Mouse (Mus musculus) ovary, postnatal 10 days (tissue): ENCODE results near the gene Hoxc11.

Experiments used
- DNase-seq: peaks from one replicate; pipeline ENCODE4 v3.0.0; 2022; ENCODE audit warnings: low spot score

The Hoxc11 gene

DNA sequence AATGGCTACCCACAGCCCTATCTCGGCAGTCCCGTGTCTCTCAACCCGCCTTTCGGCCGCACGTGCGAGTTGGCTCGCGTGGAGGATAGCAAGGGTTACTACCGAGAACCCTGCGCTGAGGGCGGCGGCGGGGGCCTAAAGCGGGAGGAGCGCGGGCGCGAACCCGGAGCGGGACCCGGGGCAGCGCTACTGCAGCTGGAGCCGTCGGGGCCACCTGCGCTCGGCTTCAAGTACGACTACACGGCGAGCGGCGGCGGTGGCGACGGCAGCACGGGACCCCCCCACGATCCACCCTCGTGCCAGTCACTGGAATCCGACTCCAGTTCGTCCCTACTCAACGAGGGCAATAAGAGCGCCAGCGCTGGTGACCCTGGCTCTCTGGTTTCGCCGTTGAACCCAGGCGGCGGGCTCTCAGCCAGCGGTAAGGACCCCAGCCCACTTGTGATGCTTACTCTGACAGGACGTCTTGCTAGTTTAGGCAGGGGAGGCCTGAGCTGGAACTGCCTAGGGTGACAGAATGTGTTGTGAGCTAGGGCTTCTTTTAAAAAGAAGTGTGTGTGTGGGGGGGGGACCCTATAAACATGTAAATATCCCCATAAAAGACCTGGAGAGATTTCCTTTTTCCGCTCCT, 17.1 kb upstream of the Hoxc11 start:
- no peak for DNase-seq

DNA sequence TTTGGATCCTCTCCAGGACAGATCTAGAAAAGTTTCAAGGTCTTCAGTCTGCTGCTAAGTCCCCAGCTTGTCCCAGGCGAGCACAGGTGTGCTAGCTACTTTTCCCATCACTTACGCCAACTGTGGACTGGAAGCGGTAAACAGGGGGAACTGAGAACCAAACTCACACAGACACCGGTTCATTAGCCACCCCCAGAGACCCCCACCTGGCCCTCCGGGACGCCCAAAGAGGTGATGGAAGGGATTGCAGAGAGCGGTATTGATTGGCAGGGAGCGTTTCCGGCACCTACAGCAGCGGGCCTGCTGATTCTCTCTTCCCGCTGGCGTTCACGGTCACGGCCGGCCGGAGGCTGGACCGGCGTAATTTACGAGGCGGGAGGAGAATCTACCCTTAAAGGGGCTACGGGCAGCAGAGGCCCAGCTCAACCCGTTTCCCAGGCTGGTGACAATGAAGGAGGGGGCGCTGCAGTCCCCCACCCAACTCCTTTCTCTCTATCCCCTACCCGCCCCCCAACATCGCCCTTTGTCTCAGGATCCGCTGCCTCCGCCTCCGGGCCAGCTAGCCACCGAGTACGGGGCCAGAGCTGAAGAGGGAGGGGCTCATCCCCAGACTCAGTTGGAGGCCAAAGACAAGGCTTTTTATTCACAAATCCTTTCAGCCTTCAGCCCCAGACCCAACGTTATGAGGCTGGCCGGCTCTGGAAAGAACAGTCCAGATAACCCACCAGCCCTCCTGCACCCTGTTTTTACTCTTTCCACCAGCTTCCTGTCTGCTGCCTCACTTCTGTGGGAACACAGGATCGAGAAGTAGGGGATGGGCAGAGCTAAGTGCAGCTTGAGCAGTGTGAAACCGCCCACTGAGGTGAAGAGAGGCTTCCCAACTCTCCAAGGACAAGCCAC, 14.7 kb upstream of the Hoxc11 start:
- DNase-seq: no peak

DNA sequence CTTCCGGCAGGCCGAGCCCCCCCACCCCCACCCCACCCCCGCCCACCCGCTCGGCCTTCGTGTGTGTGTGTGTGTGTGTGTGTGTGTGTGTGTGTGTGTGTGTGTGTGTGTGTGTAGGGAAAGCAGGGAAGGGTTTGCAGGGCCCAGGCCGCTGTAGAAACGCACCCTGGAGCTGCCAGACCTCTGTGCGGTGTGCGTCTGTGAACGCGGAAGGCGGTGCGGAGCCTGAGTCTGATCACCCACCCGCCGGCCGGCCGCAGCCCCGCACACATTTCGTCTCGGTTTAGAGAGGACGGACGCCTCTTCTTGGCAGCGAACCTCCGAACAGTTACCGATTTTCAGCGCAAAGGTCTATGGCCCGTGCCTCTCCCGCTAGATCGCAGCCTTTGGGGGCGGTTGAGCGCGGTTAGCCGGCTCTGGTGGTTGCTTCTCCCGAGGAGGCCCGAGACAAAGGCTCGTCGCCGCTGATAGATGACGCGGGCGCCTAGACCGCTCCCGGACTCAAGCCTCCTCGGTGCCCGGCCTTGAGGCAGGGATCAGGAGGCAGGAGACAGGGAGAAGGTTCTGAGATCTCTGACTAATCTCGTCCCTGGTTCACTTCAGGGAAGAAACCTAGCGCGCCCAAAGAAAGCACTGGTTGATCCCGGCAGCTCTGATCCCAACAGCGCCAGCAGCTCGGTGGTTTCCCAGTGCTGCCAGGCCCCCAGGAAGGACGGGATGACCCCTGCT, 11.3 kb upstream of the Hoxc11 start:
- no peak for DNase-seq

DNA sequence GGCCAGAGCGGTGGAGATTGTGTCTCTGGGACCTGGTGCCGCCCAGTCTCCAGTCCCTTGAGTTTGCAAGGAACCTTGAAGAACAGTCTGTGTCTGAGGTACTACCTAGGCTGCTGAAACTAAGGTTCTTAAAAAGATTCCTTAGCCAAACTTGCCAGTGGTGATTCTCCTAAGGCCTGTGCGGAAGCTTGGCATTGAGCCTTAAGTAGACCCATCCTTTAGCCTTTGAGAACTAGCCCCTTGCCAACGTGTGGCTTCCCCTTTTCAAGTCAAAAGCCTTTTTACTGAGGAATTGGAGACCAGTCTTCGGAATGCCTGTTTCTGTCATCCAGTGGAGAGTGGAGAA, 10.8 kb upstream of the Hoxc11 start:
- DNase-seq: no peak

DNA sequence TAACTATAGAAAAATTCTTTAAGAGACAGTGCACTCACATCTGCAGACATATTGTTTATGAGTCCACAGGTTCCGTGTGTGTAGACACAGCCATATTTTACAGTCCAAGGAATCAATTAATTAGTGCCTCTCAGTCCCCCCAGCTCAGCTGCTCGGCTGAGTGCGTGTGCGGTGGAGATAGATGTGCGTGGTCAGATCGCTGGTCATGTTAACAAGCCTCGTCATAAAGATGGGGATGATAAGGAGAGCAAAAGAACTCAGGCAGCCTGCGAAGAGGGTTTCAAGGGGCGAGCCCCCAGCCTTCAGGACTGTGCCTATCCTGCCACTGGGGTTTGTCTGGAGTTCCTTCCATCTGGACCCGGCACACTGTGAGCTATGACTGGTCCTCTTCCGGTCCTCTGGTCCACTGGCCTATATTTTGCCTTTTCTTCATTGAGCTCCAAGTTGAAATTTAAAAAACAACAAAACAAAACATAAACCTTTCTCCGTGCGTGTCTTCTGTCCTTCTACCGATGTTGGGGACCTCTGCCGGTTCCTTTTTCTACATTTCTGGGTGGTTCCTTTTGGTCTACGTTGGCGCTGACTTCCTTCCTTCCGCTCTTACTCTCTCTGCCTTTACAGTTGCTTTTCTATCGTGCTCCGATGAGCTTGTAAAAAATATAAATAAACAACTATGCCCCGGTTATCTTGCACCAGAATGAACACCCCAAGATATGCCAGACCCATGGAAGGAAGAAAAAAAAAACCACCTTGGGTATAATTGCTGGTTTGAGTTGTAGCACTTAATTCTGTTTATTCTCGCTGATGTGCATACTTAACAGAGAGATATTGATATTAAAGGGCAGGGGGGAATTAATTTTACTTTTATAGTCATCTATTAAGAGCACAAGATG, 8.8 kb upstream of the Hoxc11 start:
- DNase-seq: no peak

DNA sequence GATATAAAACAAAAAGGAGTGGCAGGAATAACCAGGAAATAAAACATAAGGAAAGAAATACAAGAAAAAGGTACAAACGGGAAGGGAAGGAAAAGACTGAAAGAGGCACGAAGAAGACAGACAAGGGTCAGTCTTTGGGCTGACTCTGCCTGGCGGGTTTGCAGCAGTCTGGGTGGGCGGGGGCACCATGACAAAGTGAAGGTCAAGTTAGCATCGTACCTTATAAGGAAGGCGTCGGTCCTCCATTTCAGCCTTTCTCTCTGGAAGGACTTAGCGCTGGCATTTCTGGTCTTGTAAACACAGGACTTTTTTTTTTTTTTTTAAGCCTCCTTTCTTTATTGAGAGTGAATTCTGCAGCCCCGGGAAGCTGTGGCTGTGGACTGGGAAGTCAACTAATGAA, 7.0 kb upstream of the Hoxc11 start:
- DNase-seq: no peak

DNA sequence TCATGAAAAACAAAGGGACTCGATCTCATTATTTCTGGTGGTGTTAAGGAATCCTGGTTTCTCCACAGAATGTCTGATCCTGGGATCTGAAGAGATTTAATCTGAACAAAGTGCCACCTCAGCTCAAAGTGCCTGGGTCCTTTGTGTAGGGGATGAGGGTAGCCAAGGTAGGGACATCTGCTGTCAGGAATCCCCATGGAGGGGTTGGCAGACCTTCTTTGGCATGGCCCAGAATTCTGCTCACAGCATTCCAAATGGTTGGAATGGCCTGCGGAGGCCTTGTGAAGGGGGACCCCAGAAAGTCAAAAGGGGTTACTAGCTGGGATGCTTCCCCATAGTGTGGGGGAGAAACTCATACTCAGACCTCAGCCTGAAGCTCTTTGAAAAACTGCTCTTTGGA, 5.4 kb upstream of the Hoxc11 start:
- DNase-seq: no peak

DNA sequence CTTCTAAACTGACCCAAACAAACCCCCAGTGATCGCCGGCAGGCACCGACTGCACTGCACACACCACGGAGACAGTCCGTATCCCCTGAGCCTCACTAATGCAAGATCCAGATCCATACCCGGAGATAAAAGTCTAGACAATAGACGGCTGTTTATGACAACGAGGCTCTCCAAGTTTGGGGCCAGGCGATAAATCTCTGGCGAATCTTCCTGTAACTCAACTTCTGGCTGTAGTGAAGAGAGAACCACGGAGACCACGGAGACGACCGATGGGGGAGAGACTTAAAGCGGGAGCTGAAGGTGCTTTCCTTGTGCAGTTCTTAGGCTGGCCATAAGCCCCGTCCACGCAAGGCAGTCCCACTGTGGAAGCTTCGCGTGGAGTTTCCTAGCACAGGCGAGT, 4.5 kb upstream of the Hoxc11 start:
- no peak for DNase-seq

DNA sequence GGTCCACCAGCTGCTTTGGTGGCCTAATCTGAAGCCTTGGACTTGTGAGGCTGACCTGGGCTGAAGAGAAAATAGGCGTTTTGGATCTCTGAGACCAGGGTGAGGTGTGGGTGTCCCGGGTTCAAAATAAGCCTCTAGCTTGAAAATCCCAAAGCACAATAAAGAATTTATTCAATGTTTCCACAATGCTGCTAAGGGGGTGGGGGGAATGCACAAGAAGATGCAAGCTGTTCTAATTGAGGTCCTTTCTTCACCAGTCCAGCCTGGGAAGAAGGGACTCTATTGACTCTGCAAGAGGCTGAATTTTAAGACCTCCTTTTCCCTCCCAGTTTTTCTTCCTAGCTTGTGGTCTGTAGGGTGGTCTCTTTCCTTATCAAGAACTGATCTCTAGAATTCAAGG, 3.4 kb upstream of the Hoxc11 start:
- no peak for DNase-seq

DNA sequence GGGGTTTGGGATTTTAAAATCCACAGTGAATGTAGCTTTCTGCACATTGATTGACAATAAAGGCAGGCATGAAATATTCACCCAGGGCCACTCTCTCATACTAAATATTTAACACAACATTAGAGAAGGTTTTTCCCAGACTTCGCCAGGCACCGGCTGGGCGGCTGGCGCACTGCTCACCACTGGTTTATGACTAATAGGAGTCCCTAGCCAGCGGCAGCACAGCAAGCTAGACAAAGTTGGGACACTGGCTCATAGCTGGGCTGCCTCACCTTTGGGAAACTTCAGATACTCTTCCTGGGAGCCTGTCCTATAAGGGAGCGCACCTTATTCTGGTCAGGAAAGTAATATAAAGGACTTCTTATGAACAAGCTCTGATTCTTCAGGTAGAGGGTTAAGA, 666 bp upstream of the Hoxc11 start:
- no peak for DNase-seq

DNA sequence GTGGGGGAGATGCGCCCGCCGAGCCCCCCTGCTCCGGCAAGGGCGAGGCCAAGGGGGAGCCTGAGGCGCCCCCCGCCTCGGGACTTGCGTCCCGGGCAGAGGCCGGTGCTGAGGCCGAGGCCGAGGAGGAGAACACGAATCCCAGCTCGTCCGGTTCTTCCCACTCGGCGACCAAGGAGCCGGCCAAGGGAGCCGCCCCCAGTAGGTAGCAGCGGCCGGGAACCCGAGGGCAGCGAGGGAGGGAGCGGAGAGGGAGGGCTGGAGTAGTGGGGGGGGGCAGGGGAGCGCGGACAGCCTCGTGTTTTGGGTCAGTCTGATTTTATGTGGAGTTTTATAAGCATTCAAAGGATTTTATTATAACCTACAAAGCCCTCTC, 768 bp downstream of the Hoxc11 start:
- DNase-seq: no peak

DNA sequence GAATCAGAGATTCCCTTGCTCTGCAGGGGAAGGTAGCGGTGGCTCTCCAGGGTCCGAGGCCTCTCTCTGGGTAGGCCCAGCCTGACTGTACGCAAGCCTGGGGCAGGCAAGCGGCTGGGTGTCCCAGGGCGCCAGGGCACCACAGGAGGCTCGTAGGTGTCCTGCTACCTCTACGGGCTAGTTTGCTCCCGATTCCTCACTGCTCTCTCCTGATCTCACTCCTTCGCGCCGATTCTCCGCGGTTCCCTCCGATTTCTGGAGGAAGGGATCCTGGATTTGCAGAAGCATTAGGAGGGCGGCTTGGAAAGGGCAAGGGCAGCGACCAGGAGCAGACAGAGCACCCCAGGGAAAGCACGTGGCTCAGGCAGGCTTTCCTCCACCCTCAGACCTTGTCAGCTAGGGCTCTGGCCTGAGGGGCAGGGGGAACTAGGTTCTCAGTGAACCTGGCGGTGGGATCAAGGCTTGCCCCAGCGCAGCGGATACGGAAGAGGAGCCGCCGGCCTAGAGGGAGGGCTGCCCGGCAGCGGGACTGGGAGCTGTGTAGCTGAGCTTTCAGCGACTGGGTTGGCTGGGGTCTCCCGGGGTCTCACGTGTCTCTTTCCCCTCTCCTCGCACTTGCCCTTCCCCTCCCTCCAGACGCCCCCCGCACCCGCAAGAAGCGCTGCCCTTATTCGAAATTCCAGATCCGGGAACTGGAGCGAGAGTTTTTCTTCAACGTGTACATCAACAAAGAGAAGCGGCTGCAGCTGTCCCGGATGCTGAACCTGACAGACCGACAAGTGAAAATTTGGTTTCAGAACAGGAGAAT, 1.8 kb downstream of the Hoxc11 start:
- DNase-seq: no peak

DNA sequence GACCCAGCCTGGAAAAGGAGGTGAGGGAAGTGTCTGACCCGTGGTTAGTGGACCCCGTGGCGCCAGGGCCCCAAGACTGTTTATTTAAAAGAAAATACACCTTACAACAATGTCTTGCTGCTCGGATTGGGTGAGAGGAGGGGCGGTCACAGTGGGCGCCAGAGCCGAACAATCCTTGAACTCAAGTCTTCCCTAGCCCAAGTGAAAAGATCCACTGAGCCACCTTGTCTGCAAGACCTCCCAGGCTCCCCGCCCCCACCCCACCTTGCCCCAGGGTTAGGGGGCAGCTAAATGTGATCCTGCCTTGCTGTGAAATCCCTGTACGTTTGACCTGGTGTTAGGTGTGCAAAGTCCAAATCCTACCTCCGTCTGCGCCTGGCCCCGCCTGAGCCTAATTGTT, 2.7 kb downstream of the Hoxc11 start:
- DNase-seq: no peak

DNA sequence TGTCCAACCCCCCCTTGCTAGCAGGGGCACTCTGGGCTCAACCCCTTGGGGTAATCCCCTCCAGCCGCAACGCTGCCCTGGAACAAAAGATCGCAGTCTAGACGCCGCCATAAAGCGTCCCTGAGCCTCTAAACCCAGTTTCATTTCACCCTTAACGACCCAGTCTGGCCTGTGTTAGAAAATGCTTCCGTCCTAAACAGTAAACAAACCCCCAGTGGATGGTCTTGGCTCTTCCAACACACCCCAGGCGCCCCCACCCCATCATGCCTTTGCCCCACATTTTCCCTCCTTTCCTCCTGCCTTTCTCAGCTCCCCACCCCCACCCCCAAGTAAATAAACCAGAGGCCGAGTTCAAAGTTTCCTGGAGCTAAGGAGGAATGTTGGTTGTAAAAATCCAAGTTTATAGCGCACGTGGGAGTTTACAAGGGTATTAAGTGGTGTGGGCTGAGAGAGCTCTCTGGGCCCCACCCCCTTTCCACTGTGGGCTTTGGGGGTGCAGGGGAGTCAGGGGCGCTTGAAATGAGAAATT, 5.5 kb downstream of the Hoxc11 start:
- no peak for DNase-seq

DNA sequence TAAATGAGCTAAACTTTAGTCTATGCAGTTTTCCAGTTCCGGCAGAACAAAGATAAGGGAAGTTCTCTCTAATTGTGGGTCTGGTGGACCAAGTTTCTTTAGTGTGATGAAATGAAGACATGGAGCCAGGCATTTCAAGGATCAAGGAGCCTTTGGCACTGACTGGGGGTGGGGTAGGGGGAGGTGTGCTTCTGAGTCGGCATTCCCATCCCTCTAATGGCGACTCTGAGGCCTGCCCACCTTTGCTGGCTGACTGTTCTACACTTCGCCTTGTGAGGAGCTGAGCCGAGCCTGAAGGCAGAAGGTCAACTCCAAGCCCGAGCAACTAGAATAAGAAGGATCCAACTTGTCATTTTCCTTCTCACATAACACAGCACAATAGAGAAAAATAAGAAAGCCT, 7.5 kb downstream of the Hoxc11 start:
- no peak for DNase-seq

DNA sequence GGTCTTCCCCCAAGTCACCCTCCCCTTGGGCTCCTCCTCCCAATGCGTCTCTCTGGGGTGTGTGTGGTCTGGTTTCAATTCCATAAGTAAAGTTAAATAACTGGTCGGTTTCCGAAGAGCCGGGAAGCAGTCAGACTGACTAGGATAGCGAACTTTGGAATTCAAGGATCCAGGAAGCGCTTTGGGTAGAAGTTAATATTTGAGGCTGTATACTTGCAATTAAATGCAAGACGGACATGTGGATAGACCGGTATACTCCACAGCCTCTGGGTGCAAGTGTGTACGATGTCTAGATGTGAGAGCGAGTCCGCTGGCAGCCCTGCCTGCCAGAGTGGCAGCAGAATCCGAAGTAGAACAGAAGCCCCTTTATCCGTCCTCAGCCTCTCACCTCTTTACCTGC, 8.3 kb downstream of the Hoxc11 start:
- DNase-seq: no peak

DNA sequence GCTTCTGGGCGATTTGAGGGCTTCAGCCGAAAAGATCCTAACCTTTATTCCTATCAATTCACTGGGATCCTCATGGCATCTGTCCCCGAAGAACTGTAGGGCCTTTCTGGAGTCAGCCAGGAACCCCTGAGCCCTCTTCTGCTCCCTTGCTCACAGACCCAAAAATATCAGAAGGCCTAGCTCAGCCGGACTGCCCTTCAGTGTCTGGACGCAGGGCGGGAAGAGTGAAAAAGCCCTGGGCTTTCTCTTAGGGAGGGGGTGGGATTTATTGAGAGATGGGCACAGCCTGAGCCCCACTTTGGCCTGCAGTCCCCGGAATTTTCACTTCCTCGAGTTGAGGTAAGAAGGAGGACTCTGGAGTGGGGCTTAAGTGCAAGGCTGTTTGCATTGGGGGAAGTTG, 9.0 kb downstream of the Hoxc11 start:
- no peak for DNase-seq

DNA sequence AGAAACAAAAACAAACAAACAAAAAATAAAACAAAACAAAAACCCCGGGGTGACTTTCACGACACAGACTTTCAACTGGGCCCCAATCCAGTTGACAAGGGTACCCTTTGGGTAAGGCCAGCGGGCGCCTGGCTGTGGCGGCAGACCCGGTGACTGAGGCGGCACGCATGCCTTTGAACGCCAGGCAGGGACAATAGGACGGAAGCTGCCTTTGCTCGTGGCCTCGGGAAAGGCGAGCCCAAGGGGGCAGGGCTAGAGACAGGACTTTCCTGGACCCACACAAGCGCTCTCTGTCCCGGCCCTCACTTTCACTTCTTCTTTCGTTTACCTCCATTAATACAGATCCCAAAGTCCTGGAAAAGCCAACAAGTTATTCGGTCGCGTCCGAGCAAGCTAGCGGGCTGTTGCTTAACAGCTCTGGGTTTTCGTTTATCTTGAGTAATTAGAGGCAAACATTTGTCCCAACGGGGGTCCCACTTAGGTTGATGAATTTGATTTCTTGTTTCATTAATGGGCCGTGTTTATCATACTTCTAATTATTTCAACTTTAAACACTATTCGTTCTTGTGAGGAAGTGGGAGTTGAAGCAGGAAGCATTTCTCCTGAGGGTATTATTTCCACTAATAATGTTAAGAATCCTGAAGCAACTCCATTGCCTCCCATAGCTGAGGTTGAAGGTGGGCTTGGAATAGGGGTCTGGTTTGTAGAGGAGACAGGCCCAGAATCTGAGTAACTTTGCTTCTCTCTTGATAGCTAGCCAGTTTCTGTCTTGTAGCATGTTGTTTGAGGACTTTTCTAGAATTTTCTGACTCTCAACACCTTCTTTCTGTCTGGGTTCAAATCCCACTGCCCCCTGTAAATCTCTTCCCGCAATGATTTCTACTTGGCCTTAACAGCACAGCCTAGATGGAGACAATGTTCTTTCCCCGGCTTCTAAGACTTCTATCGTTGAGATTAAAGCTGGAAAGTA, 9.7 kb downstream of the Hoxc11 start:
- DNase-seq: no peak

DNA sequence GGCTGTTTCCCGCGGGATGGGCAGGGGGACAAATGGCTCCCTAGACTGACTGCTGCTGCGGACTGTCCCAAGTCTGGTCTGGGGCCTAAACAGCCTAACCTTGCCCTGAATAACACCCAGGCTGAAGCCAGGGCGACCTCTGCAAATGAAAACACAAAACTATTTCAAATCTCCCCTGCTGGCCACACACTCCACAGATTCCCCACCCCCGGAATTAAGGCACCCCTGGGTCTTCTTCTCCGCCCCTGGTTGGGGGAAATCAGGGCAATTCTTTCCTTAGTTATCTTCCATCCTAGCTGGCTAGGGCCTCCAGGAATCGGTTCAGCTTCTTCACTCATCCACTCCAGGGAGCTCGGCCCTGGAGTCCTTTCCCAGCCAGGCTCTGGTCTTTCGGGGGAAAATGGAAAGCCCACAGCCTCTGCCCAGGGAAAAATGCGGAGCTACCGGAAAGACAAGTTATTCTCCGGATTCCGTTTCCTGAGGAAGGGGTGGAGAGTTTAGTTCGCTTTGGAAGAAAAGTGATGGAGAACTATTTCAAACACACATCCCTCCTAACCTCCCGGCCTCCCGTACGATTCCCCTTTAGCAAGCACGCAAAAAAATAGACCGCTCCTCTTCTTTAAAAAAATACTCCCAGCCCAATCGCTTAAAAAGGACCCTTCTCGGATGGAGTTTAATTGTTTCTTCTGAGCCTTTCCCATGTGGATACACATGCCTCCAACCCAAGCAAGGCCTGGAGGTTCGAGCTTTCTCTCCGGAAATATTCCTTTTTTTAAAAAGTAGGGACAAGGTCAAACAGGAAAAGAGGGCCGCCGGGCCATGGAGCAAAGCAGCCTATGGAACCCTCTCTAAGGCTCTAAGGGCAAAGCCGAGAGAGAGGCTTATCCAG, 11.0 kb downstream of the Hoxc11 start:
- no peak for DNase-seq
